Mouse (Mus musculus) hindbrain, embryonic 10.5 days (tissue): ENCODE results near the gene Hoxb7. TPM values are rescaled to one million over a fixed set of nuclear protein-coding genes. Genes with fewer than 3 reads are reported as not detected.

ENCODE experiments used
- DNase-seq: peaks from one replicate; pipeline ENCODE4 v3.0.0-alpha.2; 2017; ENCODE audit warnings: low spot score
- H3K27ac ChIP-seq: fragments of 300-500 bp; sonication (generic); 2 replicates; pipeline ENCODE4 v1.5.1; 2016; ENCODE audit warnings: mild to moderate bottlenecking, moderate library complexity
- H3K27me3 ChIP-seq: fragments of 300-500 bp; sonication (generic); 2 replicates; pipeline ENCODE4 v1.6.1; 2016; ENCODE audit warnings: mild to moderate bottlenecking; ENCODE audit not compliant: poor library complexity, insufficient read depth, severe bottlenecking
- H3K36me3 ChIP-seq: fragments of 300-500 bp; sonication (generic); 2 replicates; pipeline ENCODE4 v1.6.1; 2016; ENCODE audit warnings: mild to moderate bottlenecking, moderate library complexity
- H3K4me1 ChIP-seq: fragments of 300-500 bp; sonication (generic); replicated peaks from 2 replicates; pipeline ENCODE4 v1.6.1; 2016; ENCODE audit warnings: mild to moderate bottlenecking
- H3K4me3 ChIP-seq: fragments of 300-500 bp; sonication (generic); 2 replicates; pipeline ENCODE4 v1.5.1; 2016; ENCODE audit warnings: mild to moderate bottlenecking, moderate library complexity
- H3K9me3 ChIP-seq: fragments of 300-500 bp; sonication (generic); 2 replicates; pipeline ENCODE4 v1.6.1; 2016; ENCODE audit warnings: mild to moderate bottlenecking, moderate library complexity
- WGBS: fragments of 180-500 bp; shearing (Covaris S2); methylation state at CpG from one replicate; pipeline ENCODE4 v1.1.7; 2016; 5-methylcytosine and 5-hydroxymethylcytosine counted together
- polyA plus RNA-seq: library from polyadenylated mRNA; unstranded; fragments of >200 nt; fragmentation: Nextera tagmentation; extraction: Ambion mirVana; gene quantifications from 2 replicates; pipeline ENCODE4 v1.2.1, GENCODE M21; 2016

Gene Hoxb7
- polyA plus RNA-seq = not detected in 2 replicates

DNA sequence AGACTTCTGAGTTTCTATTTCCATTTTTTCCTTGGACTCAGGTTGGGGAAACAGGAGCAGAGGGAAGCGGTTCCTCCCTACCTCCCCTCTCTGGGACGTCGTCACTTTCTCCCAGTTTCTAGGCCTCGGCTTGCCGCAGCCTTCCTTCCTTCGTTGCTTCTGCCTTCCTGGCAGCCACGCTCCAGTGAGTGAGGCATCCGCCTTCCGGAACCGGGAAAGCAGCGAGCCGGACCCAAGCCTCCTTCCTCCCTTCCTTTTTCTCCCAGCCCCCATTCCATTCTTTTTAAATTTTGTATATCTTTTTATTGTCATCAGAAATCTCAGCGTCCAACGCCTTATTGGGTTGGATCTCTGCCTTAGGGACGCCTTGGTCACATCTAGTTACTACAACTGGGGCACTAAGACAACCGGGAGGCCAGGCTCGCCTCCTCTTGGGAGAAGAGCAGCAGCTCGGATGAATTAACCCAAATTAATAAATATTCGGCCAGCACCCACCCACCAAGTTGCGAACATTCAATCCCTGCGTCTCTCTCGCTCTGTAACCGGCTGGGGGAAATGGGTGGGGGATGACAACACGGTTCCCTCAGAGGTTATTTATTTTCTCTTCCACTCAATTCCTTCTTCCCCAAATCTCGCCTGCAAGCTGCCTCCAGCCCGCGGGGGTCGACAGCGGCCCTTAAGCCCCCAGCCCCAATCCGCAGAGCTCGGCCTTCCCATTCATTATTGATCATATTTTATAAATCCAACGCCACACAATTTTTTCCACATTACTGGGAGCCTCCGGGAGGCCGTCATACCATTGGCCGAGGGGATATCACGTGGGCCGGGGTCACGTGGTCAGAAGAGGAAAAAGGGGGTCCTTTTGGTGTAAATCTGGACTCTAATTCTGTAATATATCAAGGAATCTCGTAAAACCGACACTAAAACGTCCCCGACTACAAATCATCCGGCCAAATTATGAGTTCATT lies at the start of gene Hoxb7:
Gene Hoxb7, plus strand, starts transcription at position 853 of the 968 bp plus-strand sequence.
- Histone ChIP-seq H3K27ac (no peak within 1 kb of the TSS), H3K27me3 (peaks cover 100% of the 10 kb centered on the region), H3K36me3 (no peaks in the 10 kb centered on the region), H3K9me3 (no peaks in the 10 kb centered on the region), H3K4me3 (peak within 1 kb of the TSS; percentile 37), H3K4me1 (peaks cover 27% of the 10 kb centered on the region)
- DNase-seq = peak; percentile 56
- WGBS = under 1% methylated on average over 43 of the region's 43 CpGs

DNA sequence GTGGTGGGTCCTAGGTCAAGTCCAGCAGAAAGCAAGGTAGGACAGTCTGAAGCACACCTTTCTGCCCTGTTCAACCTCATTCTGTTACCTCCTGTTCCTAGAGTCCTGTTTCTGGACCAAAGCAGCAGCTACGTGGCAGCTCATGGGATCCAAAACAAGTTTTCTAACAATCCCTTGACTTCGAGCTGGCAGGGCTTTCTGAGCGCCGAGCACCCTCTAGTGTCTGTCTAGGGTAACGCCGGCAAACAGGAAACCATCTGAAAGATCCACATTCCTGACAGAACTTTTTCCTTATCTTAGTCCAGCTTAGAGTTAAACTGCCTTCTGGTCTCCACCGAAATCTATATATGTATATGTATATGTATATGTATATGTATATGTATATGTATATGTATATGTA lies 46.2 kb upstream of the Hoxb7 start:
- Histone ChIP-seq H3K27ac (no peak overlapping the region), H3K9me3 (no peaks in the 10 kb centered on the region), H3K4me3 (no peak overlapping the region), H3K36me3 (no peaks in the 10 kb centered on the region), H3K4me1 (no peaks in the 10 kb centered on the region), H3K27me3 (peaks cover 49% of the 10 kb centered on the region)
- 4% methylated on average over 7 of the region's 7 CpGs for WGBS
- DNase-seq = peak; percentile 58

DNA sequence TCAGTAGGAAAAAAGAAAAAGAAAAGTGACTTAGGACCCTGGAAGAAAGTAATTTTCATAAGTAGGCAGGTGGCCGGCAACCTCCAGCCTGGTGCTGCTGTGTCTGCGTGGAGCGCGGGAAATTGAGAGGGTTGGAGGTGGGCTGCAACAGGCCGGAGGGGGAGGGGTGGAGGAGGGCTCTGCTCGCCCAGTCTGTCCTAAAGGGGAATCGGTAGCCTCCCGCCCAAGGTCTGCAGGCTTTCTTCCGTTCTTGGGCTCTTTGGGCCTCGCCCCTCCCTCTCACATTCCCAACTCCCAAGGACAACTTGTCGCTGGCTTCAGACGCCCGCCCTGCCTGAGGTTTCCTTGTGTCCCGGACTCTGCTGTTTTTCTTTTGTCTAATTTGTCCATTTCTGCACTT lies 35.5 kb upstream of the Hoxb7 start:
- Histone ChIP-seq H3K36me3 (no peaks in the 10 kb centered on the region), H3K4me1 (no peaks in the 10 kb centered on the region), H3K9me3 (no peaks in the 10 kb centered on the region), H3K4me3 (no peak overlapping the region), H3K27ac (no peak overlapping the region), H3K27me3 (peaks cover 100% of the 10 kb centered on the region)
- under 1% methylated on average over 14 of the region's 14 CpGs for WGBS
- no peak for DNase-seq

DNA sequence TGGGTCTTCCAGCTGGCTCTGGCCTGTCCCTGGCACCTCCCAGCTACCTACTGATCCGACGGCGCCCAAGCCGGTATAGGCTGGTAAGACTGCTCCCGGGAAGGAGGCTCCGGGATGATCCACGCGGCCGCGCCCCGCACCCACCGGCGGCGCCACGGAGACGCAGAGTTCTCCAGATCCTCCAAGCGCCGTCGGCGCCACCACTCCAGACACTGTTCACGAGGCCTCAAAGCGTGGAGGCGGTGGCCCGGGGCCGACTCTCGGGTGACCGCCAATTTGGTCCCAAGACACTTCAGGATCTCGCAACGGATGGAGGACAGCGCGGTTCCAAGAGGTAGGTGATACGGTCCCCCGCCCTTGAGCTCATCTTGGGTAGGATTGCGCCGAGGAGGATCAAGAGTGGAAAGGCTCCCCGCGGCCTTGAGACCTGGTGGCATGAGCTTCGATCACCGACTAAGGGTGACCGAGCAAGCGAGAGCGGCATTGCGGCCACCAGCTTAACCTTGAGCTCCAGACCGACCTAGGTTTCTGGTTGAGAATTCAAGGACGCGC lies 34.9 kb upstream of the Hoxb7 start:
- 2% methylated on average over 46 of the region's 46 CpGs for WGBS
- no peaks in the 10 kb centered on the region for H3K4me1 ChIP-seq
- H3K36me3 ChIP-seq = no peaks in the 10 kb centered on the region
- H3K27me3 ChIP-seq = peaks cover 100% of the 10 kb centered on the region
- H3K4me3 ChIP-seq = no peak overlapping the region
- no peak overlapping the region for H3K27ac ChIP-seq
- H3K9me3 ChIP-seq = no peaks in the 10 kb centered on the region
- no peak for DNase-seq

DNA sequence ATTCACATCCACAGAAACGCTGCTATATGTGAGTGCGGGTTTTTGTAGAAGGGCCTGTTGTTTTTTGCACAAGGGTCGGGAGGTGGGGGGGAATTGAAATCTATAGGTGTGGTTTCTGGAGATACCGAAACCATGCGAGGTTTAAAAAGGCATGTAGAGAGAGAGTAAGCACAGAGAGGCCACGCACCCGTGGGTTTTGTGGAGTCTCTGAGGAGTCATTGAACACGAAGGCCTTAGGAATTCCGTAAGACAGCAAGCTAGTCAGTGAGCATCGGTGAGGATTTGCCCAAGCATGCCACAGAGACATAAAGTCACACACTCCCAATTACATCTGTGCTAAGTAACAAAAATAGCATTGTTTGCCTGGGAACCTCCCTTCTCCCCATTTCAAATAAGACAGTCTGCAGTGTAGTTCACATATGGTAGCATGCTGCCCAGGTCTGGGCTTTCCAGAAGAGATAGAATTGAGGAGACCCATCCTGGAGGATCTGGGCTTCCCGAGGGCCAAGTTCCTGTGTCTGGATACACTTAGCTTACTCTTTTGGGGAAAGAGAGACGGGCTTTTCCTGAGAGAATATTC lies 33.8 kb upstream of the Hoxb7 start:
- H3K4me1 ChIP-seq = no peaks in the 10 kb centered on the region
- H3K27me3 ChIP-seq = peaks cover 100% of the 10 kb centered on the region
- H3K4me3 ChIP-seq = no peak overlapping the region
- DNase-seq = no peak
- WGBS = 4% methylated on average over 12 of the region's 12 CpGs
- H3K36me3 ChIP-seq = no peaks in the 10 kb centered on the region
- H3K27ac ChIP-seq = no peak overlapping the region
- H3K9me3 ChIP-seq = no peaks in the 10 kb centered on the region

DNA sequence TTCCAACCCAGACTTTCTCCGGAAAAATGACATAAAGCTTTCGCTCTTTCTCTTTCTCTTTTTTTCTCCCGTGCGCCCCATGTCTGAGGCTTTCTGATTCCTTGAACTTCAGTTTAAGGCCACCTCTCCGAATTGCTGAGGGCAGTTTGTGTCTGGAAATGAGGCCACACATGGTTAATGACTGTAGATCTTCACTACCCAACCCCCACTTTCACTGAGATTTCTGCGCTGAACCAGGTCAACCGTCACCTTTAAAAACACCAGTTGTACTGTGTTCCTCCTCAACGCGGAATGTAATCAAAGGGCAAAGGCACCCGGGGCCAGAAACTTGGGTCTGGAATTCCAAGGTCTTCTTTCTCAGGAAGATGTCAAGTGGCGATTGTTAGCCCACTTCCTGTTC lies 32.2 kb upstream of the Hoxb7 start:
- DNase-seq = no peak
- no peaks in the 10 kb centered on the region for H3K9me3 ChIP-seq
- H3K27ac ChIP-seq = no peak overlapping the region
- no peaks in the 10 kb centered on the region for H3K4me1 ChIP-seq
- no peaks in the 10 kb centered on the region for H3K36me3 ChIP-seq
- 1% methylated on average over 11 of the region's 11 CpGs for WGBS
- no peak overlapping the region for H3K4me3 ChIP-seq
- peaks cover 100% of the 10 kb centered on the region for H3K27me3 ChIP-seq

DNA sequence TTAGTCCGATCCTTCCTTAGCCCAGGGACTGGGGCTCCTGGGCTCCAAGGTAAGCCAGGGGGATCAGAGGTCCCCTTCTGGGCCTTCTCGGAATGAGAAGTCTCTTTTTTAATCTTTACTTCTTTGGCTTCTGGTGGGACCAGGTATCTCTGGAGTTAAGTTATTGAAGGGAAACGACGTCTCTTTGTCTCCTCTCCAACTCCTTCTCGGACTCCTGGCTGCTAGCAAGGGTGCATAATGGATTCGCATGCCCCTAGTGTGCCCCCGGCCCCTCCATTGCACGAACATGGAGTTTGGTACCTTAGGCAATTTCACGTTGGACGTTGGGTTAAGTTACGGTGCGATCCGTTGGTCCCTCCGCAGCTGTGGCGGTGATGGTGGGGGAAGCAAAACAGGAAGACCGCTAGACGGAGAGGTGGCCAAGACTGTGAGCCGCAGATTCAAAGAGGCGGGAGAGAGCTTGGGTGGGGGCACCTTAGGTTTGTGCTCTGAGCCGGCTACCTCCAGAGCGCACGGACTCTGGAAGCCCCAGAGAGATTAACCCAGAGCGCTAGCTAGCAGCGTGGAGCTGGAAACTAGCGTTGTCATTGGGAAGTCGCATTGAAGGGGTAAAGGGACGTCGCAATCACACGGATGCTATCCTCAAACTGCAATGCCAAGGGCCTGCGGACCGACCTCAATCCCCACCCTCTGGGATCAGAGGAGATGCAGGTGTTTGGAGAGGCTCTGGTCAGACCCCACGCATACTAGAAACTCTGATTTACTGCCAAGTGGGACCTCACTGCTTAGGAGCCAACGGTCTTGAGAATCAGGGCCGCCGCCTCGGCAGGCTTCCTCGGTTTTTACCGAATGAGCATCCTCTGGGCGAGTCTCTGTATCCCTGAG lies 31.1 kb upstream of the Hoxb7 start:
- H3K27me3 ChIP-seq = peaks cover 100% of the 10 kb centered on the region
- 2% methylated on average over 39 of the region's 39 CpGs for WGBS
- H3K4me1 ChIP-seq = 0 out of 2 replicates have a peak, but pooled peaks cover 2% of the 10 kb centered on the region
- H3K9me3 ChIP-seq = no peaks in the 10 kb centered on the region
- H3K27ac ChIP-seq = no peak overlapping the region
- H3K36me3 ChIP-seq = no peaks in the 10 kb centered on the region
- no peak overlapping the region for H3K4me3 ChIP-seq
- DNase-seq = peak; percentile 47

DNA sequence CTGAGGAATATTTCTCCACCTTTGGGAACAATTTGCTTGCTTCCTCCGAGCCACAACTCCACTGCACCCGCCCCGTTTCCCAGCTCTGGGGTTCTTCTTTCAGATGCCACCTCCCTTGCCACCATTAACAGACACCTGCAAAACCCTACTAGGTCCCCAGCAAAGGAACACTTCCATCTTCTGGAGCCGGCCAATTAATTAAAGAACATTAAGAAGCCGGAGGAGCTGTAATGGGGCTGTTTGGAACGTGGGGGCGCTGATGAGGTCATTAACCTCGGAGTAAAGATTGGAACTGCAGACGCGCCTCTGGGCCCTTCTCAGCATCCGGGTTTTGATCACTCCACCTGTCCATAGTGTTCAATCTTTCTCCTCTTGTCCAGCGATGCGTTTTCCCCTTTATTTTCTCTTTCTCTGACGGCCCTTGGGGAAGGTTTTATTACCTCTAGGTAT lies 30.4 kb upstream of the Hoxb7 start:
- Histone ChIP-seq H3K36me3 (no peaks in the 10 kb centered on the region), H3K4me1 (0 out of 2 replicates have a peak, but pooled peaks cover 4% of the 10 kb centered on the region), H3K27ac (no peak overlapping the region), H3K27me3 (peaks cover 100% of the 10 kb centered on the region), H3K4me3 (no peak overlapping the region), H3K9me3 (no peaks in the 10 kb centered on the region)
- 2% methylated on average over 14 of the region's 14 CpGs for WGBS
- no peak for DNase-seq

DNA sequence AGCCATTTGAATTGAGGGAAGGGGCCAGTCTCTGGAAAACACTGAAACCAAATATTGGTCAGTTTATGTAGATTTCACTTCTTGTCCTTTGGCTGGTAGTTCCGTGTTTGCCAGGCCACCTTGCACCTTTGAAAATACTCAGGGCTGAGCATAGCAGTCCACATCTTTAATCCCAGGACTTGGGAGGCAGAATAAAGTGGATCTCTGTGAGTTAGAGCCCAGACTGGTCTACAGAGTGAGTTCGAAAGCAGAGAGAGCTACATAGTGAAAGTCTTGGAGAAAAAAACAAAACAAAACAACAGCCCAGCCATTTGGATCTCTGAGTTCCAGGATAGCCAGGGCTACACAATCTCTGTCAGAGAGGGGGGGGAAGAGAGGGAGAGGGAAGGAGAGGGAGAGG lies 29.3 kb upstream of the Hoxb7 start:
- no peak overlapping the region for H3K4me3 ChIP-seq
- WGBS = 15% methylated on average over 2 of the region's 2 CpGs
- no peaks in the 10 kb centered on the region for H3K9me3 ChIP-seq
- H3K36me3 ChIP-seq = no peaks in the 10 kb centered on the region
- peaks cover 100% of the 10 kb centered on the region for H3K27me3 ChIP-seq
- no peak for DNase-seq
- no peak overlapping the region for H3K27ac ChIP-seq
- H3K4me1 ChIP-seq = 0 out of 2 replicates have a peak, but pooled peaks cover 4% of the 10 kb centered on the region

DNA sequence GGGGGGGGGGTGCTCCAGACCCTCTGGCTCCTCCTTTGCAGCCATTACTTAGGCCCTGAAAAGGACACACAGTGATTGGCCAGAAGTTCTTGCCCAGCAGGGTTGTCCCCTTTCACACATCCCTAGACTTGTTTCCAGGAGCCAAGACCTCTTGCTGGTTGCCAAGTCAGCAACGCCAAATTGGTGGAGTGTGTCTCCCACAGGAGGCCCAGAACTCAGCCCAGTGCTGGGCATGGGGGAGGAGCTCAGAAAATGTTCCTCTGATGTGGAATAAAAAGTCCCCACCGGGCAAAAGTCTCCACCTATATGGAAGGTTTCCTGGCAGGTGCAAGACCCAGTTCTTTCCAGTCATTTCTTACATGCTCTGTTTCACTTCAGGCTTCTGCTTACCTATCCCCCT lies 27.4 kb upstream of the Hoxb7 start:
- Histone ChIP-seq H3K4me3 (no peak overlapping the region), H3K27me3 (peaks cover 100% of the 10 kb centered on the region), H3K27ac (no peak overlapping the region), H3K4me1 (0 out of 2 replicates have a peak, but pooled peaks cover 4% of the 10 kb centered on the region), H3K36me3 (no peaks in the 10 kb centered on the region), H3K9me3 (no peaks in the 10 kb centered on the region)
- DNase-seq = no peak
- 2% methylated on average over 2 of the region's 2 CpGs for WGBS

DNA sequence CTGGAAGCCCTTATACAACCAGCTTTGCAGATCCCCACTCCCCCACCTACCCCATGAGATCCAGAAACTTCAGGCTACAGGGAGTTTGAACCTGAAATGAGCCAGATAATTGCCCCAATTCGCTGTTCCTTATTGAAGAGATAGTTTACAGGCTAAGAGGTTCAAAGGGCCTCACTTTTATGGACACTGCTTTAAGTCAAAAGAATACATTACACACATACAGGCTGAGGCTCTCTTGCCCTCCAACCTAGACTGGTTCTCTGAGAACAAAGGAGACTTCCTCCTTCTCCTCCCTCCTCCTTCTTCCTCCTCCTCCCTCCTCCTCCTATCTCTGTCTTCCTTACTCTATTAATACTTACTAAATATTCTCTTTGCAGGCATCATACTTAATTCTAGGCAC lies 26.9 kb upstream of the Hoxb7 start:
- no peak overlapping the region for H3K4me3 ChIP-seq
- no peak overlapping the region for H3K27ac ChIP-seq
- H3K4me1 ChIP-seq = 0 out of 2 replicates have a peak, but pooled peaks cover 4% of the 10 kb centered on the region
- 3% methylated on average over 1 of the region's 1 CpGs for WGBS
- no peak for DNase-seq
- peaks cover 100% of the 10 kb centered on the region for H3K27me3 ChIP-seq
- H3K9me3 ChIP-seq = no peaks in the 10 kb centered on the region
- no peaks in the 10 kb centered on the region for H3K36me3 ChIP-seq

DNA sequence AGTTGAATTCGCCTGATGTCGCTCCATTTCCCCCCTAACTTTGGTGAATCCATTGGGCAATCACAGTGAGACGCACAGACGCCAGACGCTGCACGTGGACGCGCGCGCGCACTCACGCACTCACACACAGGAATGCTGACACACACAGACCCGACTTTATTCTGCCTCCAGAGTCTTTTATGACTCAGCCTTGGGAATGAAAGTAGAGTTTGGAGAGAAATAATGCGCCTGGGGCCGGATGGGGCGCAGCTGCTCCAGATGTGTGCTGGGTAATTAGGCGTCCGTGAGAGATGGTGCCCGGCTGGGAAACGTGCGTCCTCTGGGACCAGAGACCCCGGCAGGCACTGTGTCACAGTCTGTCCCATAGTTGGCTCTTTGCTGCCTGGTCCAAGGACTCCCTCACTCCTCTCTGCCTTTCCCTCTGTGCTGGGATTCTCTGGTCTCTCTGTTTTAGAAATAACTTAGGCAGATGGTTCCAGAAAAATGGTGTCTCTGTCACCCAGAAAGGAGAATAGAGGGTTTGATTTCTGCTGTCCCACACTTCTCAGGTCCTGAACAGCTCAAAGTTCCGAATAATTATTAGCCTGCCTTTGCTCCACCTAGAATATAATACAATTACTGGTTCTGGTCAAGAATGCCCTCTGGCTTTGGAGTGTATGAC lies 26.0 kb upstream of the Hoxb7 start:
- H3K9me3 ChIP-seq = no peaks in the 10 kb centered on the region
- peaks cover 100% of the 10 kb centered on the region for H3K27me3 ChIP-seq
- H3K4me3 ChIP-seq = no peak overlapping the region
- WGBS = 1% methylated on average over 23 of the region's 23 CpGs
- H3K27ac ChIP-seq = no peak overlapping the region
- peak; percentile 25 for DNase-seq
- no peaks in the 10 kb centered on the region for H3K36me3 ChIP-seq
- H3K4me1 ChIP-seq = 0 out of 2 replicates have a peak, but pooled peaks cover 4% of the 10 kb centered on the region
